Mouse (Mus musculus) hindbrain, embryonic 10.5 days (tissue): ENCODE results near the gene Rnf208. TPM values are rescaled to one million over a fixed set of nuclear protein-coding genes. Genes with fewer than 3 reads are reported as not detected.

Experiments used
- DNase-seq: peaks from one replicate; pipeline ENCODE4 v3.0.0-alpha.2; 2017; ENCODE audit warnings: low spot score
- H3K27ac ChIP-seq: fragments of 300-500 bp; sonication (generic); 2 replicates; pipeline ENCODE4 v1.5.1; 2016; ENCODE audit warnings: mild to moderate bottlenecking, moderate library complexity
- H3K27me3 ChIP-seq: fragments of 300-500 bp; sonication (generic); 2 replicates; pipeline ENCODE4 v1.6.1; 2016; ENCODE audit warnings: mild to moderate bottlenecking; ENCODE audit not compliant: poor library complexity, insufficient read depth, severe bottlenecking
- H3K36me3 ChIP-seq: fragments of 300-500 bp; sonication (generic); 2 replicates; pipeline ENCODE4 v1.6.1; 2016; ENCODE audit warnings: mild to moderate bottlenecking, moderate library complexity
- H3K4me1 ChIP-seq: fragments of 300-500 bp; sonication (generic); replicated peaks from 2 replicates; pipeline ENCODE4 v1.6.1; 2016; ENCODE audit warnings: mild to moderate bottlenecking
- H3K4me3 ChIP-seq: fragments of 300-500 bp; sonication (generic); 2 replicates; pipeline ENCODE4 v1.5.1; 2016; ENCODE audit warnings: mild to moderate bottlenecking, moderate library complexity
- H3K9me3 ChIP-seq: fragments of 300-500 bp; sonication (generic); 2 replicates; pipeline ENCODE4 v1.6.1; 2016; ENCODE audit warnings: mild to moderate bottlenecking, moderate library complexity
- WGBS: fragments of 180-500 bp; shearing (Covaris S2); methylation state at CpG from one replicate; pipeline ENCODE4 v1.1.7; 2016; 5-methylcytosine and 5-hydroxymethylcytosine counted together
- polyA plus RNA-seq: library from polyadenylated mRNA; unstranded; fragments of >200 nt; fragmentation: Nextera tagmentation; extraction: Ambion mirVana; gene quantifications from 2 replicates; pipeline ENCODE4 v1.2.1, GENCODE M21; 2016

The Rnf208 gene
- polyA plus RNA-seq, 1 experiment from 2014 or later, result 43.5 TPM

- 90% methylated on average over 4 of the region's 4 CpGs for WGBS
- H3K4me3 ChIP-seq, result no peak overlapping the region
- H3K36me3 ChIP-seq, result peaks cover 13% of the 10 kb centered on the region
- H3K9me3 ChIP-seq, result no peaks in the 10 kb centered on the region
- H3K27me3 ChIP-seq, result peaks cover 18% of the 10 kb centered on the region; the same call in 1 of the 2 replicates
- H3K27ac ChIP-seq, result peak overlapping the region; percentile 64; the same call in 1 of the 2 replicates
- peaks cover 50% of the 10 kb centered on the region for H3K4me1 ChIP-seq
- DNase-seq, result no peak
These were observed 14.6 kb upstream of the Rnf208 start for GRCm38 (mm10) chr2:25227406-25227805.

GRCm38 (mm10) chr2:25228431-25228889, 13.6 kb upstream of the Rnf208 start:
- Histone ChIP-seq H3K27me3 (peaks cover 19% of the 10 kb centered on the region; the same call in 1 of the 2 replicates), H3K4me1 (peaks cover 49% of the 10 kb centered on the region), H3K36me3 (peaks cover 2% of the 10 kb centered on the region), H3K9me3 (no peaks in the 10 kb centered on the region), H3K27ac (peak overlapping the region; percentile 83), H3K4me3 (peak overlapping the region; percentile 43)
- under 1% methylated on average over 7 of the region's 7 CpGs for WGBS
- peak; percentile 85 for DNase-seq

- H3K4me3 ChIP-seq, result peak overlapping the region; percentile 43
- peak overlapping the region; percentile 83 for H3K27ac ChIP-seq
- no peaks in the 10 kb centered on the region for H3K9me3 ChIP-seq
- no peak for DNase-seq
- WGBS, result 73% methylated on average over 6 of the region's 6 CpGs
- peaks cover 45% of the 10 kb centered on the region for H3K4me1 ChIP-seq
- peaks cover 19% of the 10 kb centered on the region; the same call in 1 of the 2 replicates for H3K27me3 ChIP-seq
- no peaks in the 10 kb centered on the region for H3K36me3 ChIP-seq
These were observed 13.0 kb upstream of the Rnf208 start for GRCm38 (mm10) chr2:25228995-25229530.

- Histone ChIP-seq H3K4me3 (no peak overlapping the region), H3K36me3 (no peaks in the 10 kb centered on the region), H3K4me1 (peaks cover 45% of the 10 kb centered on the region), H3K27ac (0 out of 2 replicates have a peak overlapping the region, but pooled peaks have one; percentile 83), H3K27me3 (peaks cover 19% of the 10 kb centered on the region; the same call in 1 of the 2 replicates), H3K9me3 (no peaks in the 10 kb centered on the region)
- WGBS, result 88% methylated on average over 5 of the region's 5 CpGs
- no peak for DNase-seq
These were observed 12.5 kb upstream of the Rnf208 start for GRCm38 (mm10) chr2:25229582-25229981.

- H3K4me3 ChIP-seq, result no peak overlapping the region
- 93% methylated on average over 7 of the region's 7 CpGs for WGBS
- no peaks in the 10 kb centered on the region for H3K9me3 ChIP-seq
- H3K27ac ChIP-seq, result no peak overlapping the region
- DNase-seq, result no peak
- H3K36me3 ChIP-seq, result no peaks in the 10 kb centered on the region
- peaks cover 40% of the 10 kb centered on the region for H3K4me1 ChIP-seq
- H3K27me3 ChIP-seq, result peaks cover 19% of the 10 kb centered on the region; the same call in 1 of the 2 replicates
These were observed 11.5 kb upstream of the Rnf208 start for GRCm38 (mm10) chr2:25230581-25230980.

- peaks cover 36% of the 10 kb centered on the region for H3K4me1 ChIP-seq
- no peak for DNase-seq
- no peak overlapping the region for H3K27ac ChIP-seq
- no peaks in the 10 kb centered on the region for H3K9me3 ChIP-seq
- 51% methylated on average over 12 of the region's 12 CpGs for WGBS
- no peak overlapping the region for H3K4me3 ChIP-seq
- H3K36me3 ChIP-seq, result no peaks in the 10 kb centered on the region
- peaks cover 19% of the 10 kb centered on the region; the same call in 1 of the 2 replicates for H3K27me3 ChIP-seq
These were observed 11.0 kb upstream of the Rnf208 start for GRCm38 (mm10) chr2:25231038-25231437.

- peaks cover 25% of the 10 kb centered on the region for H3K4me1 ChIP-seq
- whole genome bisulfite sequencing, result 82% methylated on average over 4 of the region's 4 CpGs
- no peak overlapping the region for H3K27ac ChIP-seq
- H3K9me3 ChIP-seq, result no peaks in the 10 kb centered on the region
- no peaks in the 10 kb centered on the region for H3K36me3 ChIP-seq
- H3K4me3 ChIP-seq, result no peak overlapping the region
- H3K27me3 ChIP-seq, result peaks cover 19% of the 10 kb centered on the region; the same call in 1 of the 2 replicates
- no peak for DNase-seq
These were observed 8.6 kb upstream of the Rnf208 start for GRCm38 (mm10) chr2:25233421-25233820.

- peaks cover 18% of the 10 kb centered on the region for H3K4me1 ChIP-seq
- no peaks in the 10 kb centered on the region for H3K9me3 ChIP-seq
- WGBS, result 88% methylated on average over 3 of the region's 3 CpGs
- H3K4me3 ChIP-seq, result no peak within 1 kb of the TSS
- H3K27me3 ChIP-seq, result peaks cover 22% of the 10 kb centered on the region; the same call in 1 of the 2 replicates
- H3K27ac ChIP-seq, result no peak within 1 kb of the TSS
- DNase-seq, result no peak
- no peaks in the 10 kb centered on the region for H3K36me3 ChIP-seq
These were observed 8.0 kb upstream of the Rnf208 start, which contains the start of gene Slc34a3 for GRCm38 (mm10) chr2:25234050-25234449. TSS of gene Slc34a3 (minus strand) at chr2:25234364.

GRCm38 (mm10) chr2:25234551-25235220, 7.4 kb upstream of the Rnf208 start:
- H3K36me3 ChIP-seq, result no peaks in the 10 kb centered on the region
- no peak for DNase-seq
- H3K4me3 ChIP-seq, result no peak overlapping the region
- H3K27ac ChIP-seq, result no peak overlapping the region
- H3K4me1 ChIP-seq, result peaks cover 16% of the 10 kb centered on the region; the same call in 1 of the 2 replicates
- peaks cover 29% of the 10 kb centered on the region; the same call in 1 of the 2 replicates for H3K27me3 ChIP-seq
- no peaks in the 10 kb centered on the region for H3K9me3 ChIP-seq
- 77% methylated on average over 5 of the region's 5 CpGs for WGBS

GRCm38 (mm10) chr2:25236614-25237013, 5.4 kb upstream of the Rnf208 start, which contains the start of gene Rnf224:
TSS of gene Rnf224 (minus strand) at chr2:25236787.
- no peak within 1 kb of the TSS for H3K4me3 ChIP-seq
- no peak for DNase-seq
- peaks cover 31% of the 10 kb centered on the region for H3K4me1 ChIP-seq
- H3K27ac ChIP-seq, result no peak within 1 kb of the TSS
- H3K27me3 ChIP-seq, result peaks cover 26% of the 10 kb centered on the region
- H3K36me3 ChIP-seq, result no peaks in the 10 kb centered on the region
- H3K9me3 ChIP-seq, result no peaks in the 10 kb centered on the region
- WGBS, result 35% methylated on average over 8 of the region's 8 CpGs

- Histone ChIP-seq H3K27ac (no peak overlapping the region), H3K9me3 (no peaks in the 10 kb centered on the region), H3K4me3 (no peak overlapping the region), H3K27me3 (peaks cover 27% of the 10 kb centered on the region), H3K36me3 (no peaks in the 10 kb centered on the region), H3K4me1 (peaks cover 33% of the 10 kb centered on the region)
- DNase-seq, result no peak
- 74% methylated on average over 4 of the region's 4 CpGs for WGBS
These were observed 4.5 kb upstream of the Rnf208 start for GRCm38 (mm10) chr2:25237522-25237921.

GRCm38 (mm10) chr2:25238106-25238505, 3.9 kb upstream of the Rnf208 start:
- H3K36me3 ChIP-seq, result no peaks in the 10 kb centered on the region
- peaks cover 33% of the 10 kb centered on the region for H3K27me3 ChIP-seq
- no peak overlapping the region for H3K4me3 ChIP-seq
- no peak overlapping the region for H3K27ac ChIP-seq
- peaks cover 35% of the 10 kb centered on the region for H3K4me1 ChIP-seq
- no peak for DNase-seq
- no peaks in the 10 kb centered on the region for H3K9me3 ChIP-seq

- H3K9me3 ChIP-seq, result no peaks in the 10 kb centered on the region
- DNase-seq, result no peak
- H3K27me3 ChIP-seq, result peaks cover 46% of the 10 kb centered on the region
- H3K4me3 ChIP-seq, result no peak overlapping the region
- 76% methylated on average over 3 of the region's 3 CpGs for WGBS
- no peak overlapping the region for H3K27ac ChIP-seq
- peaks cover 40% of the 10 kb centered on the region for H3K4me1 ChIP-seq
- H3K36me3 ChIP-seq, result peaks cover 9% of the 10 kb centered on the region
These were observed 2.3 kb upstream of the Rnf208 start for GRCm38 (mm10) chr2:25239766-25240165.
